Mouse (Mus musculus): ENCODE measurements around the gene Nlrp9c. TPM values are rescaled to one million over a fixed set of nuclear protein-coding genes. Genes with fewer than 3 reads are reported as not detected.
"Not testable (repeated sequence)": the region's sequence is repeated elsewhere in the genome, so short reads cannot be mapped to it uniquely, and the experiment has no call there.

The Nlrp9c gene
- polyA plus RNA-seq, 1 experiment from 2014 or later: not detected

DNA sequence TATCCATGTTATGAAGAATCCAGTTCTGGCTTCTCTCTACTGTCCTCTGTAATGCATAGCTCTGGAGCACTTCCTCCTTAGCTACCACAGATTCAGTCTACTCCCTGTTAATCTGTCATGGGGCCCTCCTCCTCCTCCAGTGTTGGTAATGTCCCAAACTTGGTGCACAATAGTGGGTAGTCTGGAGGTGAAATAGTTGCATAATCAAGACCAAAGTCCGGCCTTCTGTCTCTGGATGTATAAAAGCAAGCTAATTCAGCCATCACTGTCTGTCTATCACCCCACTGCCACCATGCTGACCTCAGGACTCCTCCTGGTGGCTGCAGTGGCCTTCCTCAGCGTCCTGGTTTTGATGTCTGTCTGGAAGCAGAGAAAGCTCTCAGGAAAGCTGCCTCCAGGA lies 96.6 kb downstream of the Nlrp9c start, which contains the start of gene Cyp2a4:
Cyp2a4 (plus strand) TSS at position 244 of the 400 bp plus-strand sequence.
- not testable (repeated sequence) for H3K36me3 ChIP-seq; H3K4me3 ChIP-seq (replicated peaks); ATAC-seq; H3K27me3 ChIP-seq (replicated peaks); H3K4me2 ChIP-seq (replicated peaks); H3K27ac ChIP-seq; H3K9ac ChIP-seq; H3K9me3 ChIP-seq; H3K4me1 ChIP-seq (replicated peaks)
- WGBS: 60% methylated on average over 2 of the region's 2 CpGs

- not testable (repeated sequence) for ATAC-seq; H3K9ac ChIP-seq; H3K36me3 ChIP-seq; H3K27me3 ChIP-seq (replicated peaks); H3K9me3 ChIP-seq; H3K4me2 ChIP-seq (replicated peaks); H3K4me3 ChIP-seq (replicated peaks); H3K27ac ChIP-seq; H3K4me1 ChIP-seq (replicated peaks)
- WGBS: 82% methylated on average over 8 of the region's 8 CpGs
These were observed 99.9 kb downstream of the Nlrp9c start for GRCm38 (mm10) chr7:26303429-26304166.

Other genes with a start within 250 kb of the Nlrp9c start
- gene Cyp2b9, start 230.3 kb downstream of the Nlrp9c start, polyA plus RNA-seq (2015; fragmentation: Nextera tagmentation; extraction: Ambion mirVana): not detected in 2 replicates
- not detected in 2 replicates for gene Vmn1r184, start 143.4 kb downstream of the Nlrp9c start, polyA plus RNA-seq (2015; fragmentation: Nextera tagmentation; extraction: Ambion mirVana)
- not detected in 2 replicates for gene Cyp2a4, start 96.5 kb downstream of the Nlrp9c start, polyA plus RNA-seq (2015; fragmentation: Nextera tagmentation; extraction: Ambion mirVana)
- not detected in 2 replicates for gene Nlrp4a, start 31.4 kb upstream of the Nlrp9c start, polyA plus RNA-seq (2015; fragmentation: Nextera tagmentation; extraction: Ambion mirVana)
- not detected in 2 replicates for gene Nlrp9a, start 131.3 kb upstream of the Nlrp9c start, polyA plus RNA-seq (2015; fragmentation: Nextera tagmentation; extraction: Ambion mirVana)
- not detected in 2 replicates for gene Vmn1r185, start 214.8 kb upstream of the Nlrp9c start, polyA plus RNA-seq (2015; fragmentation: Nextera tagmentation; extraction: Ambion mirVana)